15 mouse cellular contexts compared by ENCODE assay signal in genomic region chr7:111718900-111719299, GRCm38 (mm10).
DNase-seq lines count a peak whose midpoint lies in the region; ATAC-seq and TF ChIP-seq lines count a peak whose summit lies in the region.
"Had no signal": no experiment of that assay in that cellular context is flagged by ENCODE, and none has a peak within 500 bp of the region (broad histone marks: within the 10 kb centered on the region; RNA-seq: fewer than 3 reads in every experiment).

No protein-coding gene starts in this region.

- H3K9ac ChIP-seq in embryonic facial prominence, embryonic 15.5 days, result no peak overlapping the region
- no peak overlapping the region for H3K9ac ChIP-seq in liver, postnatal 0 days (replicated peaks)
- H3K9ac ChIP-seq in heart, embryonic 12.5 days, result no peak overlapping the region
- H3K9ac ChIP-seq in midbrain, postnatal 0 days (replicated peaks; ENCODE audit: low read length, poor library complexity, severe bottlenecking), result no peak overlapping the region
- H3K9ac ChIP-seq: hindbrain, embryonic 15.5 days; kidney, embryonic 15.5 days; liver, embryonic 13.5 days had no signal

- no peak for DNase-seq in embryonic facial prominence, embryonic 10.5 days (ENCODE audit: low spot score)
- DNase-seq in liver, result peak; percentile 19
- DNase-seq in liver, postnatal 0 days, result no peak
- peak; percentile 58 for DNase-seq in lung, postnatal 36 days
- DNase-seq in cerebellum, adult 9-10 months, result no peak
- DNase-seq in midbrain, postnatal 0 days (ENCODE audit: low spot score), result no peak
- DNase-seq: liver, embryonic 13.5 days; thymus, adult 2 months had no signal

- no peak for ATAC-seq in embryonic facial prominence, embryonic 15.5 days (ENCODE audit: insufficient number of reproducible peaks, low FRiP score, low TSS enrichment, low read depth)
- no peak for ATAC-seq in liver, postnatal 0 days
- peak; percentile 44; the same call in 1 of the 2 replicates for ATAC-seq in heart, embryonic 12.5 days (ENCODE audit: insufficient number of reproducible peaks, low FRiP score)
- ATAC-seq in midbrain, postnatal 0 days (ENCODE audit: low FRiP score), result no peak

- H3K4me2 ChIP-seq in embryonic facial prominence, embryonic 15.5 days (replicated peaks), result no peak overlapping the region
- no peak overlapping the region for H3K4me2 ChIP-seq in liver, postnatal 0 days (ENCODE audit: low read depth, low read length)
- no peak overlapping the region for H3K4me2 ChIP-seq in heart, embryonic 12.5 days
- no peak overlapping the region for H3K4me2 ChIP-seq in midbrain, postnatal 0 days (ENCODE audit: low read depth, low read length, poor library complexity, severe bottlenecking)
- H3K4me2 ChIP-seq: hindbrain, embryonic 15.5 days; kidney, embryonic 15.5 days; liver, embryonic 13.5 days had no signal

- no peak overlapping the region for H3K4me3 ChIP-seq in embryonic facial prominence, embryonic 15.5 days (replicated peaks)
- H3K4me3 ChIP-seq in embryonic facial prominence, embryonic 10.5 days, result no peak overlapping the region
- no peak overlapping the region for H3K4me3 ChIP-seq in liver, postnatal 0 days (ENCODE audit: low read depth, low read length)
- no peak overlapping the region for H3K4me3 ChIP-seq in heart, embryonic 12.5 days
- H3K4me3 ChIP-seq in midbrain, postnatal 0 days (ENCODE audit: low read depth, low read length), result no peak overlapping the region
- H3K4me3 ChIP-seq: erythroblast, embryonic 14.5 days; hindbrain, embryonic 15.5 days; kidney, embryonic 15.5 days; liver, embryonic 13.5 days; megakaryocyte, embryonic 14.5 days; myocyte had no signal

- H3K27me3 ChIP-seq in embryonic facial prominence, embryonic 15.5 days, result no peaks in the 10 kb centered on the region
- no peaks in the 10 kb centered on the region for H3K27me3 ChIP-seq in embryonic facial prominence, embryonic 10.5 days (replicated peaks; ENCODE audit: low read depth, poor library complexity, severe bottlenecking)
- no peaks in the 10 kb centered on the region for H3K27me3 ChIP-seq in liver, postnatal 0 days (ENCODE audit: insufficient read depth, low read length)
- no peaks in the 10 kb centered on the region for H3K27me3 ChIP-seq in heart, embryonic 12.5 days (replicated peaks)
- no peaks in the 10 kb centered on the region for H3K27me3 ChIP-seq in midbrain, postnatal 0 days (ENCODE audit: insufficient read depth, low read length)
- H3K27me3 ChIP-seq: hindbrain, embryonic 15.5 days; kidney, embryonic 15.5 days; liver, embryonic 13.5 days; megakaryocyte, embryonic 14.5 days had no signal

- TF ChIP-seq CTCF in liver, postnatal 0 days (IDR thresholded peaks at IDR 0.05; ENCODE audit: low read depth), result no peak
- TF ChIP-seq CTCF in midbrain, postnatal 0 days (IDR thresholded peaks at IDR 0.05), result no peak

- peaks cover 48% of the 10 kb centered on the region for H3K4me1 ChIP-seq in embryonic facial prominence, embryonic 15.5 days
- H3K4me1 ChIP-seq in embryonic facial prominence, embryonic 10.5 days, result peaks cover 11% of the 10 kb centered on the region; the same call in 1 of the 2 replicates
- H3K4me1 ChIP-seq in liver, postnatal 0 days (ENCODE audit: insufficient read depth), result no peaks in the 10 kb centered on the region; the same call in 1 of the 2 replicates
- peaks cover 22% of the 10 kb centered on the region for H3K4me1 ChIP-seq in heart, embryonic 12.5 days (replicated peaks)
- H3K4me1 ChIP-seq in midbrain, postnatal 0 days (ENCODE audit: insufficient read depth, low read length), result 0 out of 2 replicates have a peak, but pooled peaks cover 3% of the 10 kb centered on the region
- H3K4me1 ChIP-seq: megakaryocyte, embryonic 14.5 days had no signal

- H3K9me3 ChIP-seq in embryonic facial prominence, embryonic 15.5 days (replicated peaks), result no peaks in the 10 kb centered on the region
- no peaks in the 10 kb centered on the region for H3K9me3 ChIP-seq in embryonic facial prominence, embryonic 10.5 days
- no peaks in the 10 kb centered on the region for H3K9me3 ChIP-seq in liver, postnatal 0 days (ENCODE audit: low read length)
- no peaks in the 10 kb centered on the region for H3K9me3 ChIP-seq in heart, embryonic 12.5 days (replicated peaks)
- no peaks in the 10 kb centered on the region for H3K9me3 ChIP-seq in midbrain, postnatal 0 days (ENCODE audit: low read length)
- H3K9me3 ChIP-seq: hindbrain, embryonic 15.5 days; kidney, embryonic 15.5 days; liver, embryonic 13.5 days; megakaryocyte, embryonic 14.5 days had no signal

- 55% methylated on average over 4 of the region's 4 CpGs for WGBS in embryonic facial prominence, embryonic 15.5 days
- WGBS in embryonic facial prominence, embryonic 10.5 days, result 68% methylated on average over 4 of the region's 4 CpGs
- 64% methylated on average over 4 of the region's 4 CpGs for WGBS in liver, postnatal 0 days (ENCODE audit: insufficient replicate concordance)
- WGBS in heart, embryonic 12.5 days, result 62% methylated on average over 4 of the region's 4 CpGs
- WGBS in midbrain, postnatal 0 days, result 80% methylated on average over 4 of the region's 4 CpGs

- no peaks in the 10 kb centered on the region for H3K36me3 ChIP-seq in embryonic facial prominence, embryonic 15.5 days
- no peaks in the 10 kb centered on the region for H3K36me3 ChIP-seq in embryonic facial prominence, embryonic 10.5 days (replicated peaks)
- no peaks in the 10 kb centered on the region for H3K36me3 ChIP-seq in liver, postnatal 0 days (replicated peaks; ENCODE audit: insufficient read depth, low read length)
- no peaks in the 10 kb centered on the region for H3K36me3 ChIP-seq in heart, embryonic 12.5 days
- no peaks in the 10 kb centered on the region for H3K36me3 ChIP-seq in midbrain, postnatal 0 days (ENCODE audit: insufficient read depth, low read length)
- H3K36me3 ChIP-seq: hindbrain, embryonic 15.5 days; kidney, embryonic 15.5 days; liver, embryonic 13.5 days had no signal

- no peak for TF ChIP-seq EP300 in liver, postnatal 0 days (IDR thresholded peaks at IDR 0.05; ENCODE audit: low read depth)

- H3K27ac ChIP-seq in embryonic facial prominence, embryonic 15.5 days (replicated peaks), result 0 out of 2 replicates have a peak overlapping the region, but pooled peaks have one; percentile 23
- H3K27ac ChIP-seq in embryonic facial prominence, embryonic 10.5 days (replicated peaks), result no peak overlapping the region
- no peak overlapping the region for H3K27ac ChIP-seq in liver, postnatal 0 days (ENCODE audit: low read depth)
- H3K27ac ChIP-seq in heart, embryonic 12.5 days (ENCODE audit: poor library complexity, severe bottlenecking), result no peak overlapping the region
- H3K27ac ChIP-seq in midbrain, postnatal 0 days (ENCODE audit: low read depth, low read length), result no peak overlapping the region
- H3K27ac ChIP-seq: hindbrain, embryonic 15.5 days; kidney, embryonic 15.5 days; liver, embryonic 13.5 days had no signal

Comparison
In these comparisons a context has a peak if more than half of its experiments do, and no peak if none do; other contexts are left out.
1. DNase-seq: peak in liver (single experiment) and lung, postnatal 36 days (single experiment); none in embryonic facial prominence, embryonic 10.5 days (single experiment), liver, postnatal 0 days (single experiment), cerebellum, adult 9-10 months (single experiment) and midbrain, postnatal 0 days (single experiment).